Mouse (Mus musculus) cerebellum, postnatal 4 days (tissue): ENCODE measurements around the gene Slc4a1.
A peak's percentile ranks its signal among the peaks of the same experiment; 100 is the strongest.
"Not testable (repeated sequence)": the region's sequence is repeated elsewhere in the genome, so short reads cannot be mapped to it uniquely, and the experiment has no call there.

Experiments used
- DNase-seq, 2 experiments: peaks; one replicate each; pipeline ENCODE4 v3.0.0; 2022; ENCODE audit warnings: low spot score in 2 of 2, mixed read lengths in 1 of 2

Slc4a1 gene

DNA sequence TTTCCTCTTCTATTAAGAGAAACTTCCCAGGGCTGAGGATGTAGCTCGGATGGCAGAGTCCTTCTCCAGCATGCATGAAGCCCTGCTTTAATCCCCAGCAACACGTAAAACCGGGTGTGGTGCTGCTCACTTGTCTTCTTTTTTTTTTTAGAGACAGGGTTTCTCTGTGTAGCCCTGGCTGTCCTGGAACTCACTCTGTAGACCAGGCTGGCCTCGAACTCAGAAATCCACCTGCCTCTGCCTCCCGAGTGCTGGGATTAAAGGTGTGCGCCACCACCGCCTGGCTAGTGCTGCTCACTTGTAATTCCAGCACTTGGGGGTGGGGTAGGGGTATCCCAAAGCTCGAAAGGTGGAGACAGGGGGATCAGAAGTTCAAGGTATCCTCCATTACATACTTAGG is at the start of gene Slc4a1:
Gene Slc4a1 (minus strand): TSS at position 101 of the 400 bp plus-strand sequence.
- not testable (repeated sequence) for DNase-seq

DNA sequence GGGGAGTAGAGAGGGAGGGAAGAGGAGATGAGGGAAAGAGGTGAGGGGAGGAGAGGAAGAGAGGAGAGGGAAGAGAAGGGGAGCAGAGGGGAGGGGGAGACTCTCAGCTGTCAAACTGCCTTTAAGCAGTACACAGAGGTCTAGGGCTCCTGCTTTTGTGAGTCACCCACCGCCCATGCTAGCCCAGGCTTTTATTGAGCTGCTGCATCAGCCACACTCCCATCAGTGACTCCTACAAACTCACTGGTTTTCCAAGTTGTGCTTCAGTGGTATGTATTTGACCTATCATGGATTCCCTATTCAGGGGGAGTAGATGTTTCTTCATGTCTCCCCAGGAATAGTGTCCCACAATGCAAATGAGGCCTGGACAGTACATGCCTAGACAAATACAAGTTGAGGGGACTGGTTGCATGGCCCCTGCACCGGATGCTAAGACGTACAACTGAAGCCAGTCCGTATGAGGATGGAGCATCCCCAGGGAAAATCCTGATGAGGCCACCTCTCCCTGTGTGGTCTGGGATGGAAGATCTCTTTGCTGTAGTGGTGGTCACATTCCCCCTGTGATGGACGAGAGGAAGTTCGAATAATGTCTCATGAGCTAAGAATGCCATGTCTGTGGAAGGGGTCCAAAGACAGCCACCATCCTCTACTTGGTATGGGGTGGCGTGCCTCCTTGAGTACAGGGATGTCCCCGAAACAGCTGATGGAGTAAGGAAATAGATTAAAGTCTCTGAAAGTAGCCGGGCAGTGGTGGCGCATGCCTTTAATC is 49.2 kb upstream of the Slc4a1 start:
- no peak for DNase-seq

DNA sequence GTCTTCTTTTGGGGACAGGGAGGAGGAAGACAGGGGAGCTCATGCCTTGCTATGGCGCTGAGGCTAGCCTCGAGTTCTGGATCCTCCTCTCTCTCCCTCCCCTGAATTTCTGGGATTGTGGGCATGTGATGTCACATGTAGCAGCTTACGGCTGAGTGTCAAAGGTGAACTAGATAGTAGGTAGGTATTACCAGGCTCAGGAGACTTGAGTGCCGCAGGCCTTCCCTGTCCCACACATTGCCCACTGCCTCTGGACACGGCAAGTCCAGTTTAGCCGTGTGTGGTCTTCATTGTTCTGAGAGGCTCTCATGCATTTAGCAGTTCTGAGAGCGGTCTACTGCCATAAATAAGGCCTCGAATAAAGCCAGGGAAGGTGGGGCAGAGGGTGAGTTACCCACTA is 47.1 kb upstream of the Slc4a1 start:
- no peak for DNase-seq

DNA sequence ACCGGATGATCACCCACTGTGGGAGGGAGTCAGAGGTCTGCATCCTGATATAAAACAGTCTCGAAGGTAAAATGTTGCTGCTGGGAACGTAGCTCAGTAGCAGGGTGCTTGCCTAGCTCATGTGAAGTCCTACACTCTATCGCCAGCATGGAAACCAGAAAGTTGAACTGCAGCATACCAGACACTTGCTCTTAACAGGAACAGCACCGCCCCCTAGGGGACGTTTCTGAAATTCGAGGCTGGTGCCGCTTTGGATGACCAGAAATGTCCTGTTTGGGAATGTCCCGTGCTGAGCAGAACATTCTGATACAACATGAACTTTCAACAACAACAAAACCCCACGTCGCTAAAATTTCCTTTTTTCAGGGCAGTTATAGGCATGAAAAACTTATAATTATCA is 45.7 kb upstream of the Slc4a1 start:
- peak; percentile 92 to 93 for DNase-seq

DNA sequence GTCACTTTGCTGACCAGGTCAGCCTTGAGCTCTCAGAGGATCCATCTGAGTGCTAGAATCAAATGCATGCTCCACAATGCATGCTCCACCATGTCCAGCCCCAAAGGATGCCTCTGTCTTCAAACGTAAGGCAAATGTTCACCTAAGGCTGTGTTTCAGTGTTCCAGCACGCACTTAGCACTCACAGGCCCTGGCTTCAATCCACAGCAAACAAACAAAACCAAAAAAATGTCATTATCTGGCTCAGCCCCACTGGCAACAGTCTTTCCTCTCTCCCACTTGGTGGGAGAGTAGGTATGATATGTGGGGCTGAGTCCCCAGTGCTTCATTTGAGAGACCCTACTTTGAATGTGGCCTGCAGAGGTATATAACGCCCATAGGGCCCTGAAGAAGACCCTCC is 45.1 kb upstream of the Slc4a1 start:
- no peak for DNase-seq

DNA sequence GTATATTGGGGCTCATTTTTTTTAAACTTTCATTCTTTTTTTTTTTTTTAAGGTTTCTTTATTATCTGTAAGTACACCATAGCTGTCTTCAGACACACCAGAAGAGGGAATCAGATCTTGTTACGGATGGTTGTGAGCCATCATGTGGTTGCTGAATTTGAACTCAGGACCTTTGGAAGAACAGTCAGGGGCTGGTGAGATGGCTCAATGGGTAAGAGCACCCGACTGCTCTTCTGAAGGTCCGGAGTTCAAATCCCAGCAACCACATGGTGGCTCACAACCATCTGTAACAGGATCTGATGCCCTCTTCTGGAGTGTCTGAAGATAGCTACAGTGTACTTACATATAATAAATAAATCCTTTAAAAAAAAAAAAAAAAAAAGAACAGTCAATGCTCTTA is 44.3 kb upstream of the Slc4a1 start:
- DNase-seq = not testable (repeated sequence)

DNA sequence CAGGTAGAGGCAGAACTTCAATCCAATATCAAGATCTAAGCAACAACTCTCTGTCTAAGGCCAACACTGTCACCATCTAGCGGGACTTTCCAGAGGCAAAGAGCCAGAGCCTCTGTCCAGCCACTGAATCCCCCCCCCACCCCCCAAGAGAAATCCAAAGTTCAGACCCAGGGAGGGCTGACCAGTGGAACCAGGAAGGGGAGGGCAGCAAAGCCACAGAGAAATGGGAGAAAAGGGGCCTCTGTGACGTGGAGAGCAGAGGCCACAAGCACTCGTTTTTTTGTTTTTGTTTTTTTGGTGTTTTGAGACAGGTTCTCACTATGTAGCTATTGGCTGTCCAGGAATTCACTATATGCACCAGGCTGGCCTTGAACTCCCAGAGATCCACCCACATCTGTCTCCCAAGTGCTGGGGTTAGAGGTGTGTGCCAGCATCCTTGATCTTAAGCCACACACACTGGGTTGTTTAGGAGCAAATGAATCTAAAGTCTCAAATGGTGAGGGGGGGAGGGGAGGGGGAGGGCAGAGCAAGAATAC is 43.9 kb upstream of the Slc4a1 start:
- DNase-seq = no peak

DNA sequence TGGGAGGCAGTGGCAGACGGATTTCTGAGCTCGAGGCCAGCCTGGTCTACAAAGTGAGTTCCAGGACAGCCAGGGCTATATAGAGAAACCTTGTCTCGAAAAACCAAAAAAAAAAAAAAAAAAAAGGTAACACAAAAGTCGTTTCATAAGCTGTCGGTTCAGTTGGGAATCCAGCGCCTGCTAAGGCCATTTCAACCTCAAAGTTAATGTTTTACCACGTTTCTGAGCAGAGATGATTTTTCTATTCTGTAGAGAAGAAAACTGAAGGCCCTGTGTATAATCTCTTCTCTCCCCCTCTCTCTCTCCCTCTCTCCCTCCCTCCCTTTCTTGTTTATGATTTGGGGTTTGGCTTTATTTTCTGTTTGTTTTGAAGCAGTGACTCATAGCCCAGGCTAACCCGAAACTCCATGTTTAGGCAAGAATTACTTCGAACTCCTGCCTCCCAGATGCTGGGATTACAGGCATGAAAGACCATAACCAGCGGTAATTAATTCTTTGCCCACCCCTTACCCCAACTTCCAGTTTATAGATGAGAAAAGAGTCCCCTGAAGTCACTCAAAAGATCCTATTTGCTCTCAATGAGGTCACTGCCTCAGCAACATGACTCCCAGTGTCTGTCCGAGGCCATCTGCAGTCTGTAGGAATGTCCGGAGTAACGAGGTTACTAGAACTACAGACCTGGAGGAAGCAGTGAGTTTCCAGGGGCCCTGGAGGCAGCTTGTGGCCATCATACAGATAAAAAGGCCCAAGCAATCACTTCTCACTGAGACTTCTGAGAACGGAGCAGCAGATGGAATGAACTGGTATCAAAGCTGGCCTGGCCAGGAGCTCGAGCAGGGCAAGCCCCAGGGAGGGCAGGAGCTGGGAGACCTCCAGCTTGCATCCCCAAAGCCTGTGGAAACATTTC is 43.1 kb upstream of the Slc4a1 start:
- no peak for DNase-seq

DNA sequence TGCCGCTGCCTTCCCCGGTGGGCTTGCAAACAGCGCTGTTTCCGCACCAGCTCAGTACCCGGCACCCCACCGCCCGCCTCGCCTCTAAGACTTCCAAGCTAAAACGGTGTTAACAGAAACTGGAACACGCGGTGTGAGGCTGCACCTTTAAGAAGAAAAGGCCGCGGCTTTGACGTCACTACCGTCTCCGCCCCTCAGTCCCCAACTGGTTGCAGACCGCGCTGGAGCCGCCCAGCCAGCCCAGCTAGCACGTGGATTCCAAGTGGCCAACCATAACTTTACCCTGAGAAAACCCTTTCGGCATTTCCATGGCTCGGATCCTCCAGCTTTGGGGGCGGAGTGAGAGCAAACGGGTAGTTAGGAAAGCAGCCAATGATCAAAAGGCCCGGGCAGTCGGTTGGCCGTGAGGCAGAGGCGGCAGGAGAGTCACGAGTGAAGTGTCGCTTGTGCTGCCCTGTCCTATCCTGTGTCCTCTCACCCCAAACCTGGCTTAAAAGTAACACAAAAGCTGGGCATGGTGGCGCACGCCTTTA is 42.4 kb upstream of the Slc4a1 start:
- peak; percentile 79 to 92 for DNase-seq

DNA sequence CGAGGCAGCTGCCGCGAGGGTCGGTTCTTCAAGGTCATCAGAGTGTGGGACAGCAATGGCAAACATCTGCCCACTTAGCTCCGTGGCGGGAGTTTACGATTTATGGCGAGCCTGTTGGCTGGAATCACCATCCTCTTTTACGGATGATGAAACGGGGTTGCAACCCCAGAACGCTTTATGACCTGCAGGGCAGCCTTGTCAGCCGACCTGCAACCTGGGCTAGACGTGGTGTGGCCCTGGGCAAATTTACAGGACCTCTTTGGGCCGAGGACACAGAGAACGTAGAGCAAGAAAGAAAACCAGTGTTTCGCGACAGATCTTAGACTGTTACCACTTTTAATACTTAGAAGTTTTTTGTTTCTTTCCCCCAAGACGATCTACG is 41.8 kb upstream of the Slc4a1 start, which contains the start of gene Slc25a39:
Gene Slc25a39 (minus strand): TSS at position 113 of the 382 bp plus-strand sequence.
- DNase-seq = no peak

DNA sequence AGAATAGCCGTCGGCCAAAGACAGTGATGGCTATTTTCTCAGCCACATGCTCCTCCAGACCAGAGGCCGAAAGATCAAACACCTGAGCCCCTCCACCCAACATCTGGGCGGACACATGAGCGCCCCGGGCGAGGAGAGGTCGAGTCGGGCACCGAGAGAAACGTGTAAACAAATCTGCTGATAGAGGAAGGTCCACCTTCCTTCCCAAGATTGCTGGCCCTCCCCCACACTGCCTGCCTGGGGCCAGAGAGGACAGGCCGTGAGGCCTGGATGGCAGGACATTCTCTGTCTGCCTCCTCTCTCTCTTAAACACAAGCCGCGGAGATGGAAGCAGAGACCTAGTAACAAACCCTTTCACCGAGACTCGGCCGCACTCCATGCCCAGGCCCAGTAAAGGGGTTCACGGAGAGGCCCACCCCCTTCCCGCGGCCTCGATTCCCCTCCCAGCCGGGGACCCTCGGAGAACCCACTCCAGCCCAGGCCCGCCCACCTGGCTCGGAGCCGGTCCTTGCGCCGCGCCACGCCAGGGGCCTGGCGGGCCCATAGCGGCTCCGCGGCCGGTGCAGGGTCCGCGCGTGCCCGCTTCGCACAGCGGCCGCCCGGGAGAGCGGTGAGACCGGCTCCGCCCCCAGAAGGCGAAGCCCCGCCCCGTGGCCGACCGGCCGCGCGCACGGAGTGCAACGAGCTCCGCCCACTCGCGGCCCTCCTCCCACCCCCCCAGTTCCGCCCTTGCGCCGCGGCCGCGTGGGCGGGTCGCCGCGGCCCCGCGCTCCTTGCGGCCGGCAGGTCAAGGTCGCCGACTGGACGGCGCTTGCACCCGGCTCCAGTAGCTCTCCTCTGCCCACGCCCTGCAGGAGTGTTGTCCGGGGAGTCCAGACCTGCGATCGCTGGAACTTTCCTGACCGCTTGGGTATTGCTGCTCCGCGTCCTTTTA is 41.2 kb upstream of the Slc4a1 start:
- peak; percentile 81 to 94 for DNase-seq

DNA sequence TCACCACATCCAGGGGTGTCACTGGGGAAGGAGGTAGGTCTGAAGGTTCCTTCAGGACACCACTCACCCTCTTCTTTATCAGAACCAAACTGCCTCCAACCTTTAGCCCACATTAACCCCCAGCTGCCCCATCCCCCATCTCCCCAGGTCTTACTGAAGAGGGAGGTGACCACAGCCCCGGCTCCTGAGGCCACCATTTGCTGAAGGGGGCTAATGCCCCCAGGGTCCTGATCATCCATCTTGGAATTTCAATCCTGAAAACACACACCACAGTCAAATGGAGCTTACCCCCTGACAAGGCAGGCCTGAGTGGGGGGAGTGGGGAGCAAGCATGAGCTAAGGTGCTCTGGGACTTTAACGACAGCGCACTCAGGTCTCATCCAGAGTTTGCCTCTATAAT is 40.4 kb upstream of the Slc4a1 start:
- no peak for DNase-seq

DNA sequence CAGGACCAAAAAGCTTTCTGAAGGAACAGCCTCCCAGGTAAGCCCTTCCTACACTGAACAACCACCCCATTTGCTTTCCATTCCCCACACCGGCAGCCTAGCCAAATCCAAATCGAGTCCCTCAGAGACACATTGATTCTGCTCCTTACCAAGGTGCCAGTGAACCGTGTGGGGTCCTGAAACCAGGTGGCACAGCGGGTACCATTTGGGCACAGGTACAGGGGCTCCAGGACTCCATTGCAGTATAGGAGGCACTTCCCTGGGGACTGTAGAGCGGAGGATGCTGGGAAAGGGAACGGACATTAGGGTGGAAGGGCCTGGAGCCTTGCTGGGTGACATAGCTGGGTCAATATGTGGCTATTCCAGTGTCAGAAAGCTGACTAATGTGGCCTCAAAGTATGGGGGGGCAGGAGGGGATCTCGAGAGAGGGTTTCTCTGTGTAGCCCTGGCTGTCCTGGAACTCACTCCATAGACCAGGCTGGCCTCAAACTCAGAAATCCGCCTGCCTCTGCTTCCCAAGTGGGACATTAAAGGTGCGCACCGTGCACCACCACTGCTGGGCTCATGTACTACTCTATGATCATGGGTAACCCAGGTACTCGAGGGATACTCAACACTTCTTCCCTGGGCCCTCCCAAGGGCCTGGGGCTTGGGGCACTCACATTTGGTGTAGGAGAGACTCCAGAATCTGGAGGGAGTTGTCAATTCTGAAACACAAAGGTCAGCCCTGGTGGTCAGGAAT is 39.7 kb upstream of the Slc4a1 start:
- DNase-seq = no peak

DNA sequence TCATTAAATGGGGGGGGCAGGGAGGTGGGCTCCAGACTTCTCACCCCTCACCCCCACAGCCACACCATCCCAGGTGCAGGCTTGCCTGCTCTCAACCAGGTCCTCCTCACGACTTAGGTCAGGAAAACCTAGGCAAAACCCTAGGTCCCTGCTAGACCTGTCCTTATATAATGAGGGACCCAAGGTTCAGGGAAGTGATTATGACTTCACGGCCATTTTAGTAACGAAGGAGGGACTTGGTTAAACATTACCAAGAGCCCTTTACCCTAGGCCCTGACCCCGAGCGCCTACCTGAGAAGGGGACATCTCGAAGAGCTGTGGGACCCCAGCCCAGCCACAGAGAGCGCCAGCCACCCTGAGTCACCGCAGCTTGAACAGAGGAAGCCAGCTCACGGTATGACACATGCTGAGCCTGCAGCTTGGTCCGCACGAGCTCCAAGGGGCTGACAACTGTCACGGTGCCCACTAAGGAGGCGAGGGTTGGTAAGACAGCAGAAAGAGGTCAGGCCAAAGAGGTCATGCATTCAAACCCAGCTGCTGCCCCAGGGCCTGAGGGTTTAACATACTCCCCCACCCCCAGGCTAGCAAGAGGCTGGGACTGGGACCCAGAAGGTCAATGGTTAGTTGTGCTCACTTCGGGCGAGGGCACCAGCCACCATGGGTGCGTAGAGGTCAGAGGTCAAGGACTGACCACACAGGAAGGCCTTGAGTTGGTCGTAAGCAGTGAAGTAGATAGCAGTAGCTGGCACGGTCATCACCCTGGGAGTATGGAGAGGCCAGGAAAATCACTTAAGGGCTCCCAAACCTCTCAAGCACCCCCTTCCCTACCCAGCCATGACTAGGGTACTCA is 38.4 kb upstream of the Slc4a1 start:
- DNase-seq = no peak

DNA sequence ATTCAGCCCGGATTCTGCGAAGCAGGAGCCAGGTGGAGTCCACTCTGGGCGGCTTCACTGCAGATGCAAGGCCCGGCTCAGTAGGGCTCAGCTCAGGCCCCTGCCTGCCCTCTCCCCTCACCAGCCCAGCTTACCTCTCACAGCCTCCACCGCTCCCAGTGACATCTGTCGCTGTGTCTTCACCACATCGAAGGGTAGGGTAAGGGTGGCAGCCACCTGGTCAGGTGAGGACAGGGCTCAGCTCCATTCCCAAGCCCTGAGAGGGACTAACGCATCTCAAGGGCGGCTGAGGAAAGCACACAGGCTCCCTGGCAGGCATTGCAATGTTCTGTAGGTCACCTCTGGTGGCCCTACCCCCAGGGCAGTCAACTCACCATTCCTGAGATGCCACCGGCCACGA is 37.7 kb upstream of the Slc4a1 start:
- no peak for DNase-seq

DNA sequence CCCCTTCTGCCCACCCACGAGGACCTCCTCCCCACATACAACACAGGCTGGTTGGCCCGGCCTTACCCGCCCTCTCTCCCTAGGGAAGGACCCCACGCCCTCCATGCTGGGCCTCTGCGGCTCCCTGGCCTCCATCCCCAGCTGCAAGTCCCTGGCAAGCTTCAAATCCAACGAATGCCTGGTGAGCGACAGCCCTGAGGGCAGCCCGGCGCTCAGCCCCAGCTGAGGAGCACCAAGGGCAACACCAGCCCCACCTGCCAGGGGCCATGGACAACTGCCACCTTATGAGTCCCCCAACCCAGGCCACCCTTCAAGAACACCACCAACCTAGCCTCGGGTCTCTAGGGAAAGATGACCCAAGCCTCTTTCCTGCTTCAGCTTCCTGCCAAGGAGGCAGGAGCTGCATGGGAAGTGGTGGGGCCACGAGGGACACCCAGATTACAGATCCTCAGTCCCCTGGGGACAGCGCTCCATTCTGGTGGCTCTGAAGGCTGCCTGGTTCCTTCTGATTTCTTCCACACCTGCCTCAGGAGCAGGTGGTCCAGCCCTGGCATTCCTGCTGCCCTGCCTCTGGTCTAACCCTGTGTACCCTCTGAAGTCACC is 36.0 kb upstream of the Slc4a1 start:
- DNase-seq = no peak

DNA sequence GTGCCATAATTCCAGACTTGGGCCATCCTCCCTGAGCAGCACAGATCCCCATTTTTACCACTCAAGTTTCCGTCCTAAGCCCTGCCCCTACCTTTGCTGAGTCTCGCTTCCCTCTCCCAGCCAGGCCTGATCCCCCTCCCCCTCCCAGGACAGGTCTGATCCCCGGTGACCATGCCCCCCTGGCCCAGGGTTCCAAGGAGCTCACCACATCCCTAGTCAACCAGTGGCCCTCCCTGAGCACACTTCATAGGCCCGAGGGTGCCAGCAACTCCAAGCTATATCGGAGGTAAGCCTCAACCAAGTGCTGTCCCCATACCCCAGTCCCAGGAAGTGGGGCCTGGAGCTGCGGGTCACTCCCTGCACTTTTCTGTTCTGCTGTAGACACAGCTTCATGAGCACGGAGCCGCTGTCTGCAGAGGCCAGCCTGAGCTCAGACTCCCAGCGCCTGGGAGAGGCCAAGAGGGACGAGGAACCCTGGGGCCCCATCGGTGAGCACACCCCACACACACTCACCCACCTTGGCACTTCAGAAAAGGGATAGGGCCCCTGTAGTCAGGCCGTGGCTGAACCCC is 34.6 kb upstream of the Slc4a1 start:
- no peak for DNase-seq

DNA sequence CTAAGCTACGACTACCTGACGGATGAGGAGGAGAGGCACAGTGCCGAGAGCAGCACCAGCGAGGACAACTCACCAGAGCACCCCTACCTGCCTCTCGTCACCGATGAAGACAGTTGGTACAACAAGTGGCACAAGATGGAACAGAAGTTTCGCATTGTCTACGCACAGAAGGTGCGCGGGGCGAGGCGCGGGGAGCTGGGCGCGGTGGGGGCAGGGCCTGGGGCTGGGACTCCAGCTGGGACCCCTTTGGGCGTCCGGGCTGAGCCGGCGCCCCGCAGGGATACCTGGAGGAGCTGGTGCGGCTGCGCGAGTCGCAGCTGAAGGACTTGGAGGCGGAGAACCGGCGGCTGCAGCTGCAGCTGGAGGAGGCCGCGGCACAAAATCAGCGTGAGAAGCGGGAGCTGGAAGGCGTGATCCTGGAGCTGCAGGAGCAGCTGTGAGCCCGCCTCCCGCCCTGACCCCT is 33.6 kb upstream of the Slc4a1 start:
- peak in 1 of 2 experiments; percentile 19 for DNase-seq

DNA sequence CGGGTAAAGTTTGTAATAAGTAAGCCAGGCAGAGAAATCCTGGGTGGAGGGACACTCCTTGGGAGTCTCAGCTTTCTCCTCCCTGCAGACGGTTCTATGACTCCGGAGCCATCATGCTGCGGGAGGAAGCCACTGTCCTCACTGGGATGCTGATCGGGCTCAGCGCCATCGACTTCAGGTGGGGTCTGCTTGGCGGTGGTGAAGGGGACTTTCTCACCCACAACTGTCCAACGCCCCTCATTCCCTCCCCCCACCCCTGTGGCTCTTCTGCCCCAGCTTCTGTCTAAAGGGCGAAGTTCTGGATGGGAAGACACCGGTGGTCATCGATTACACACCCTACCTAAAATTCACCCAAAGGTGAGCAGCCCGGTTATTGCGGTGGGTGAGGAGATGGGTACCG is 33.1 kb upstream of the Slc4a1 start:
- DNase-seq = no peak
